7 mouse cellular contexts compared by ENCODE assay signal in genomic region chr19:46394712-46395108, GRCm38 (mm10). TPM values are rescaled to one million over a fixed set of nuclear protein-coding genes. Genes with fewer than 3 reads are reported as not detected.
DNase-seq lines count a peak whose midpoint lies in the region; ATAC-seq and TF ChIP-seq lines count a peak whose summit lies in the region.

No protein-coding gene starts in this region.

- H3K4me3 ChIP-seq in neural tube, embryonic 11.5 days (ENCODE audit: low read depth, low read length) = peak overlapping the region; percentile 89
- H3K4me3 ChIP-seq in embryonic fibroblast, embryonic 13.5 days (ENCODE audit: insufficient read depth, low read length) = peak overlapping the region; percentile 69
- H3K4me3 ChIP-seq in limb, embryonic 11.5 days (ENCODE audit: low read depth, low read length) = peak overlapping the region; percentile 83
- peak overlapping the region; percentile 76 for H3K4me3 ChIP-seq in small intestine, adult 2 months (ENCODE audit: low read depth, low read length)

- no peaks in the 10 kb centered on the region for H3K27me3 ChIP-seq in neural tube, embryonic 11.5 days (ENCODE audit: control insufficient read depth, insufficient read depth, low read length)
- no peaks in the 10 kb centered on the region for H3K27me3 ChIP-seq in limb, embryonic 11.5 days (ENCODE audit: control insufficient read depth, insufficient read depth, low read length)
- H3K27me3 ChIP-seq in small intestine, adult 2 months (ENCODE audit: control insufficient read depth, insufficient read depth, low read length) = no peaks in the 10 kb centered on the region

- peak overlapping the region; percentile 86 for H3K4me2 ChIP-seq in neural tube, embryonic 11.5 days (ENCODE audit: low read depth)
- H3K4me2 ChIP-seq in limb, embryonic 11.5 days (ENCODE audit: low read depth, severe bottlenecking) = peak overlapping the region; percentile 60

- peaks cover 18% of the 10 kb centered on the region for H3K4me1 ChIP-seq in neural tube, embryonic 11.5 days (ENCODE audit: control insufficient read depth, insufficient read depth, low read length)
- peaks cover 10% of the 10 kb centered on the region; the same call in 1 of the 2 replicates for H3K4me1 ChIP-seq in embryonic fibroblast, embryonic 13.5 days (ENCODE audit: control insufficient read depth, insufficient read depth, low read length)
- H3K4me1 ChIP-seq in limb, embryonic 11.5 days (ENCODE audit: control insufficient read depth, insufficient read depth, low read length) = peaks cover 21% of the 10 kb centered on the region
- H3K4me1 ChIP-seq in small intestine, adult 2 months (ENCODE audit: control insufficient read depth, insufficient read depth, insufficient read length, low read length) = peaks cover 8% of the 10 kb centered on the region

- TF ChIP-seq POLR2A in embryonic fibroblast, embryonic 13.5 days (IDR thresholded peaks at IDR 0.05; ENCODE audit: low read depth, low read length) = no peak; the same call in 1 of the 2 replicates
- no peak for TF ChIP-seq POLR2A in small intestine, adult 2 months (IDR thresholded peaks at IDR 0.05; ENCODE audit: low read depth, low read length)

- no peak for ATAC-seq in neural tube, embryonic 11.5 days (ENCODE audit: insufficient read depth, low FRiP score, low TSS enrichment)
- no peak for ATAC-seq in limb, embryonic 11.5 days (ENCODE audit: insufficient number of reproducible peaks, low FRiP score, low TSS enrichment, low read depth)

- peak overlapping the region; percentile 49 for H3K9ac ChIP-seq in neural tube, embryonic 11.5 days (ENCODE audit: low read length)
- H3K9ac ChIP-seq in limb, embryonic 11.5 days (ENCODE audit: low read length) = no peak overlapping the region

- 9% methylated on average over 10 of the region's 10 CpGs for WGBS in neural tube, embryonic 11.5 days
- 9% methylated on average over 10 of the region's 10 CpGs for WGBS in limb, embryonic 11.5 days
- WGBS in small intestine, adult 2 months = under 1% methylated on average over 10 of the region's 10 CpGs

- TF ChIP-seq CTCF in embryonic fibroblast, embryonic 13.5 days (IDR thresholded peaks at IDR 0.05; ENCODE audit: borderline replicate concordance, insufficient read depth, low read length) = no peak
- TF ChIP-seq CTCF in small intestine, adult 2 months (IDR thresholded peaks at IDR 0.05; ENCODE audit: extremely low read depth, insufficient read length, insufficient replicate concordance, low read depth, low read length) = no peak

- DNase-seq in neural tube, embryonic 11.5 days (ENCODE audit: low spot score) = no peak
- DNase-seq in neural tube, embryonic 10.5 days (ENCODE audit: extremely low spot score, low spot score) = no peak
- no peak for DNase-seq in limb, embryonic 11.5 days (ENCODE audit: low spot score)
- DNase-seq in frontal cortex, postnatal 36 days (ENCODE audit: low spot score in 2 of 2) = no peak
- no peak for DNase-seq in urinary bladder, postnatal 36 days (ENCODE audit: low spot score in 2 of 2)

- H3K36me3 ChIP-seq in neural tube, embryonic 11.5 days (ENCODE audit: control insufficient read depth, insufficient read depth, low read length) = no peaks in the 10 kb centered on the region
- H3K36me3 ChIP-seq in limb, embryonic 11.5 days (ENCODE audit: control insufficient read depth, insufficient read depth, low read length) = no peaks in the 10 kb centered on the region
- peaks cover 2% of the 10 kb centered on the region; the same call in 1 of the 2 replicates for H3K36me3 ChIP-seq in small intestine, adult 2 months (ENCODE audit: control insufficient read depth, insufficient read depth, low read length)

- H3K9me3 ChIP-seq in neural tube, embryonic 11.5 days (ENCODE audit: control insufficient read depth, low read length) = no peaks in the 10 kb centered on the region
- H3K9me3 ChIP-seq in limb, embryonic 11.5 days (ENCODE audit: control insufficient read depth, low read length) = no peaks in the 10 kb centered on the region

- no peak overlapping the region for H3K27ac ChIP-seq in neural tube, embryonic 11.5 days (ENCODE audit: low read depth, low read length)
- H3K27ac ChIP-seq in embryonic fibroblast, embryonic 13.5 days (ENCODE audit: insufficient read depth, low read length) = no peak overlapping the region
- H3K27ac ChIP-seq in limb, embryonic 11.5 days (replicated peaks; ENCODE audit: low read depth, low read length) = no peak overlapping the region
- peak overlapping the region; percentile 72 for H3K27ac ChIP-seq in small intestine, adult 2 months (ENCODE audit: insufficient read depth, low read depth, low read length)

RNA-seq across cellular contexts. Expression of gene Actr1a, which starts 0.8 kb away (rescaled TPM):
- polyA plus RNA-seq in neural tube, embryonic 11.5 days (2014; fragmentation: Nextera tagmentation; extraction: Ambion mirVana) = 238 and 262 TPM in 2 replicates
- 117 and 130 TPM in 2 replicates for polyA plus RNA-seq in embryonic fibroblast, embryonic 13.5 days (2011; ENCODE audit: insufficient read length, low read depth, missing spikeins)
- polyA plus RNA-seq in limb, embryonic 11.5 days (2014; fragmentation: Nextera tagmentation; extraction: Ambion mirVana) = 147 and 158 TPM in 2 replicates
- 37.7 and 78.0 TPM in 2 replicates for polyA plus RNA-seq in small intestine, adult 2 months (2012; rRNA removed)

RNA-seq across cellular contexts. Expression of gene Sufu, which starts 2.0 kb away (rescaled TPM):
- 44.1 and 45.0 TPM in 2 replicates for polyA plus RNA-seq in neural tube, embryonic 11.5 days (2014; fragmentation: Nextera tagmentation; extraction: Ambion mirVana)
- polyA plus RNA-seq in embryonic fibroblast, embryonic 13.5 days (2011; ENCODE audit: insufficient read length, low read depth, missing spikeins) = 19.8 and 22.0 TPM in 2 replicates
- polyA plus RNA-seq in limb, embryonic 11.5 days (2014; fragmentation: Nextera tagmentation; extraction: Ambion mirVana) = 45.3 and 46.8 TPM in 2 replicates
- 5.8 and 9.4 TPM in 2 replicates for polyA plus RNA-seq in small intestine, adult 2 months (2012; rRNA removed)

RNA-seq across cellular contexts. Expression of gene 2310034G01Rik, which starts 44.6 kb away (rescaled TPM):
- 1.2 and 2.4 TPM in 2 replicates for polyA plus RNA-seq in neural tube, embryonic 11.5 days (2014; fragmentation: Nextera tagmentation; extraction: Ambion mirVana)
- 0.48 and 0.51 TPM in 2 replicates for polyA plus RNA-seq in embryonic fibroblast, embryonic 13.5 days (2011; ENCODE audit: insufficient read length, low read depth, missing spikeins)
- polyA plus RNA-seq in limb, embryonic 11.5 days (2014; fragmentation: Nextera tagmentation; extraction: Ambion mirVana) = 1.2 and 1.8 TPM in 2 replicates
- 0.56 and 3.4 TPM in 2 replicates for polyA plus RNA-seq in small intestine, adult 2 months (2012; rRNA removed)

RNA-seq across cellular contexts. Expression of gene Mfsd13a, which starts 53.8 kb away (rescaled TPM):
- 6.8 and 7.3 TPM in 2 replicates for polyA plus RNA-seq in neural tube, embryonic 11.5 days (2014; fragmentation: Nextera tagmentation; extraction: Ambion mirVana)
- 1.3 and 1.6 TPM in 2 replicates for polyA plus RNA-seq in embryonic fibroblast, embryonic 13.5 days (2011; ENCODE audit: insufficient read length, low read depth, missing spikeins)
- polyA plus RNA-seq in limb, embryonic 11.5 days (2014; fragmentation: Nextera tagmentation; extraction: Ambion mirVana) = 5.3 and 5.7 TPM in 2 replicates
- 29.4 and 36.0 TPM in 2 replicates for polyA plus RNA-seq in small intestine, adult 2 months (2012; rRNA removed)

RNA-seq across cellular contexts. Expression of gene Cuedc2, which starts 56.2 kb away (rescaled TPM):
- 263 and 274 TPM in 2 replicates for polyA plus RNA-seq in neural tube, embryonic 11.5 days (2014; fragmentation: Nextera tagmentation; extraction: Ambion mirVana)
- polyA plus RNA-seq in embryonic fibroblast, embryonic 13.5 days (2011; ENCODE audit: insufficient read length, low read depth, missing spikeins) = 62.4 and 67.7 TPM in 2 replicates
- polyA plus RNA-seq in limb, embryonic 11.5 days (2014; fragmentation: Nextera tagmentation; extraction: Ambion mirVana) = 163 and 179 TPM in 2 replicates
- 23.5 and 26.9 TPM in 2 replicates for polyA plus RNA-seq in small intestine, adult 2 months (2012; rRNA removed)
